9 mouse cellular contexts compared by ENCODE assay signal in the genomic region with DNA sequence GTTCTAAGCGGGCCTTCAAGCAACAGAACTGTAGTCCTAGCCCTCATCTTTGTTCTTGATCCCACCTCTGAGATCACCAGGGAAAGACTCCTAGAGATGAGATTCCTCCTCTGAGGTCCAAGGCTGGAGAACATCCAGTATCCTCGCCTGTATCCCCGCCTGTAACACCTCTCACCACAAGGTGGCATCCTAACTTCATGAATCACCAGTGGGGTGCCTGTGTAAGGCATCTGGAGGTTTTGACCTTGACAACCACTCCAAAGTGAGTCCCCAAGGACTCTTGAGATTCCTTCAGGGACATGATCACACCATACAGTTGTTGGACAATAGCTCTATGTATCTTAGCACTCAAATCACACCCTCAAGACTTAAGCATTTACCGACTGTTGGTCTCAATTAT. TPM values are rescaled to one million over a fixed set of nuclear protein-coding genes. Genes with fewer than 3 reads are reported as not detected.
DNase-seq lines count a peak whose midpoint lies in the region; ATAC-seq and TF ChIP-seq lines count a peak whose summit lies in the region.
"Had no signal": no experiment of that assay in that cellular context is flagged by ENCODE, and none has a peak within 500 bp of the region (broad histone marks: within the 10 kb centered on the region; RNA-seq: fewer than 3 reads in every experiment).

No protein-coding gene starts in this region.

- peak; percentile 95 for TF ChIP-seq CTCF in hindbrain, postnatal 0 days (IDR thresholded peaks at IDR 0.05; ENCODE audit: low read depth)
- TF ChIP-seq CTCF in left cerebral cortex, adult 2 months (IDR thresholded peaks at IDR 0.05): peak; percentile 84

- ATAC-seq in hindbrain, postnatal 0 days: peak; percentile 71
- peak; percentile 62; the same call in 1 of the 2 replicates for ATAC-seq in midbrain, embryonic 12.5 days (ENCODE audit: low FRiP score, low read depth)

- no peak overlapping the region for H3K9ac ChIP-seq in hindbrain, postnatal 0 days (replicated peaks; ENCODE audit: low read length)
- H3K9ac ChIP-seq in midbrain, embryonic 12.5 days (replicated peaks): no peak overlapping the region

- H3K4me2 ChIP-seq in hindbrain, postnatal 0 days (ENCODE audit: low read depth, low read length): no peak overlapping the region
- H3K4me2 ChIP-seq in midbrain, embryonic 12.5 days (replicated peaks): no peak overlapping the region

- intact Hi-C loops in left cerebral cortex, adult 2 months (cut with DNase I): loop anchor here (1.0 to 10.0 kb wide), 3 partner anchors 141 to 371 kb away; partner anchors contain the start of genes Pmm2 and Tmem186

- no peak overlapping the region for H3K27ac ChIP-seq in hindbrain, postnatal 0 days
- no peak overlapping the region for H3K27ac ChIP-seq in left cerebral cortex, adult 2 months
- H3K27ac ChIP-seq in midbrain, embryonic 12.5 days (replicated peaks): no peak overlapping the region

- no peak overlapping the region for H3K4me3 ChIP-seq in hindbrain, postnatal 0 days (ENCODE audit: low read length)
- no peak overlapping the region for H3K4me3 ChIP-seq in left cerebral cortex, adult 2 months
- no peak overlapping the region for H3K4me3 ChIP-seq in midbrain, embryonic 12.5 days
- H3K4me3 ChIP-seq: myocyte had no signal

- H3K36me3 ChIP-seq in hindbrain, postnatal 0 days (ENCODE audit: insufficient read depth, low read length): no peaks in the 10 kb centered on the region
- H3K36me3 ChIP-seq in midbrain, embryonic 12.5 days: peaks cover 10% of the 10 kb centered on the region

- H3K4me1 ChIP-seq in hindbrain, postnatal 0 days (ENCODE audit: insufficient read depth, low read length): no peaks in the 10 kb centered on the region
- H3K4me1 ChIP-seq in midbrain, embryonic 12.5 days: peaks cover 6% of the 10 kb centered on the region; the same call in 1 of the 2 replicates

- DNase-seq in urinary bladder, postnatal 25 days (ENCODE audit: low spot score): peak; percentile 52
- DNase-seq in urinary bladder, postnatal 10 days (ENCODE audit: low spot score): no peak
- DNase-seq in cerebellum, postnatal 10 days: peak; percentile 86 to 91
- DNase-seq in frontal cortex, postnatal 14 days (ENCODE audit: low spot score in 2 of 2): peak; percentile 23 to 66
- DNase-seq in hindbrain, postnatal 0 days (ENCODE audit: low spot score): peak; percentile 90
- DNase-seq in left cerebral cortex, adult 2 months (ENCODE audit: extremely low spot score in 1 of 2, low spot score in 2 of 2): peak; percentile 55 to 69
- peak; percentile 37 for DNase-seq in spleen, adult 12 weeks (ENCODE audit: low spot score)

- no peaks in the 10 kb centered on the region for H3K9me3 ChIP-seq in hindbrain, postnatal 0 days (ENCODE audit: low read length)
- no peaks in the 10 kb centered on the region for H3K9me3 ChIP-seq in midbrain, embryonic 12.5 days

- 24% methylated on average over 4 of the region's 4 CpGs for WGBS in hindbrain, postnatal 0 days
- 19% methylated on average over 4 of the region's 4 CpGs for WGBS in midbrain, embryonic 12.5 days

- H3K27me3 ChIP-seq in hindbrain, postnatal 0 days (ENCODE audit: insufficient read depth, low read length): no peaks in the 10 kb centered on the region
- H3K27me3 ChIP-seq in midbrain, embryonic 12.5 days: 0 out of 2 replicates have a peak, but pooled peaks cover 4% of the 10 kb centered on the region

RNA-seq across cellular contexts. Expression of gene Abat, which starts 19.0 kb away (rescaled TPM):
- 149 and 157 TPM in 2 replicates for total RNA-seq in hindbrain, postnatal 0 days (2014; rRNA removed)
- polyA plus RNA-seq in hindbrain, postnatal 0 days (2015; fragmentation: Nextera tagmentation; extraction: Ambion mirVana): 108 and 111 TPM in 2 replicates
- total RNA-seq in left cerebral cortex, adult 2 months (2021): 100 to 1,000 TPM; 140 to 156 TPM
- 39.5 and 40.3 TPM in 2 replicates for polyA plus RNA-seq in midbrain, embryonic 12.5 days (2016; fragmentation: Nextera tagmentation; extraction: Ambion mirVana)

RNA-seq across cellular contexts. Expression of gene Mettl22, which starts 23.7 kb away (rescaled TPM):
- 34.0 and 39.0 TPM in 2 replicates for total RNA-seq in hindbrain, postnatal 0 days (2014; rRNA removed)
- 66.3 and 66.9 TPM in 2 replicates for polyA plus RNA-seq in hindbrain, postnatal 0 days (2015; fragmentation: Nextera tagmentation; extraction: Ambion mirVana)
- 10 to 100 TPM; 25.3 to 29.6 TPM for total RNA-seq in left cerebral cortex, adult 2 months (2021)
- 17.1 and 19.9 TPM in 2 replicates for polyA plus RNA-seq in midbrain, embryonic 12.5 days (2016; fragmentation: Nextera tagmentation; extraction: Ambion mirVana)
